Mouse (Mus musculus) limb, embryonic 11.5 days (tissue): ENCODE data around the gene Mfsd12. TPM values are rescaled to one million over a fixed set of nuclear protein-coding genes. Genes with fewer than 3 reads are reported as not detected.

Experiments used
- ATAC-seq: fragments of 200-750 bp; cut with Nextera tagmentation; 2 replicates; pipeline ENCODE4 v1.8.0; 2017; ENCODE audit warnings: low read depth; ENCODE audit not compliant: insufficient number of reproducible peaks, low FRiP score, low TSS enrichment
- DNase-seq: peaks from one replicate; pipeline ENCODE4 v3.0.0-alpha.2; 2015; ENCODE audit warnings: low spot score
- H3K27ac ChIP-seq: fragments of 300-500 bp; sonication (generic); replicated peaks from 2 replicates; pipeline ENCODE4 v1.5.1; 2014; ENCODE audit warnings: low read depth, mild to moderate bottlenecking, low read length
- H3K27me3 ChIP-seq: fragments of 300-500 bp; sonication (generic); 2 replicates; pipeline ENCODE4 v1.6.1; 2014; ENCODE audit warnings: mild to moderate bottlenecking, low read length, mixed read lengths; ENCODE audit not compliant: control insufficient read depth, insufficient read depth
- H3K36me3 ChIP-seq: fragments of 300-500 bp; sonication (generic); 2 replicates; pipeline ENCODE4 v1.6.1; 2014; ENCODE audit warnings: mild to moderate bottlenecking, low read length, moderate library complexity, mixed read lengths; ENCODE audit not compliant: control insufficient read depth, insufficient read depth
- H3K4me1 ChIP-seq: fragments of 300-500 bp; sonication (generic); 2 replicates; pipeline ENCODE4 v1.6.1; 2014; ENCODE audit warnings: low read length, mixed read lengths; ENCODE audit not compliant: control insufficient read depth, insufficient read depth
- H3K4me2 ChIP-seq: fragments of 300-500 bp; sonication (generic); 2 replicates; pipeline ENCODE4 v1.6.1; 2014; ENCODE audit warnings: low read depth, mild to moderate bottlenecking, moderate library complexity; ENCODE audit not compliant: severe bottlenecking
- H3K4me3 ChIP-seq: fragments of 300-500 bp; sonication (generic); 2 replicates; pipeline ENCODE4 v1.5.1; 2014; ENCODE audit warnings: low read depth, low read length
- H3K9ac ChIP-seq: fragments of 300-500 bp; sonication (generic); 2 replicates; pipeline ENCODE4 v1.6.1; 2014; ENCODE audit warnings: mild to moderate bottlenecking, low read length
- H3K9me3 ChIP-seq: fragments of 300-500 bp; sonication (generic); 2 replicates; pipeline ENCODE4 v1.6.1; 2016; ENCODE audit warnings: low read length; ENCODE audit not compliant: control insufficient read depth
- WGBS: fragments of 180-500 bp; shearing (Covaris S2); extraction: QIAGEN DNeasy Blood & Tissue Kit; methylation state at CpG from one replicate; pipeline ENCODE4 v1.1.7; 2014; 5-methylcytosine and 5-hydroxymethylcytosine counted together
- polyA plus RNA-seq: library from polyadenylated mRNA; unstranded; fragments of >200 nt; fragmentation: Nextera tagmentation; extraction: Ambion mirVana; gene quantifications from 2 replicates; pipeline ENCODE4 v1.2.1, GENCODE M21; 2014

Mfsd12 gene
- polyA plus RNA-seq, 1 experiment from 2014 or later: 4.7 TPM

DNA sequence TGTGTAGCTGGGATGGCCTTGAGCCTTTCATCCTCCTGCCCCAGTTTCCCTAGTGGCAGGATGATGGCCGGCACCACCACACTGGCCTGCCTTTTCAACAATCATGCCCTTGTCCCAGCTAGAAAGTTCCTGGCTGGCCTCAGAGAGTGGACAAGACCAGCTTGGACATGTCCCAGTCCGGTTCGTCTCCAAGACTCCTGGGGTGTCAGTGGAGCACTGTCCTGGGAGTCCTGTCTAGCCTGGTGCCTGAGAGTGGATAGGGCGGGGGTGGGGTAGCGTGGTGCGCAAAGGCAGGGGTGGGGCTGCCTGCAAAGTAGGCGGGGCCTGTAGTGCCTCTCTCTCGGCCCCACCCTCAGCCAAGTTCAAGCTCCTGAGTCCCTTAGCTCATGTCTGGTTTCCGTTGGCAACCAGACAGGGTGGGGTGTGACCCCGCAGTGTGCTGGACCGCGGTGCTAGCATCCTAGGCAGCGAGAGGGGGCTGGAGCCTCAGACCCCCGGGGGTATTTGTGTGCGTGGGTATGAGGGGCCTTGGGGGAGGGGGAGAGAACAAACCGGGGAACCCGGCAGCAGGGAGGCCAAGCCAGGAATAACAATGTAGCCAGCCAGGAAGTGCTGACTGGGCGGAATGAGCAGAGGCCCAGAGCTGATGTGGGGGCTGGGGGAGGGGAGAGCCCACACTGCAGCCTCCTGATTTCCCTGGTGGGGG, 44.4 kb downstream of the Mfsd12 start:
- H3K4me2 ChIP-seq: peak overlapping the region; percentile 32; the same call in 1 of the 2 replicates
- H3K9ac ChIP-seq: peak overlapping the region; percentile 47
- peak overlapping the region; percentile 90 for H3K27ac ChIP-seq
- ATAC-seq (peak; percentile 82), DNase-seq (peak; percentile 84)
- H3K36me3 ChIP-seq: peaks cover 13% of the 10 kb centered on the region; the same call in 1 of the 2 replicates
- H3K9me3 ChIP-seq: no peaks in the 10 kb centered on the region
- H3K4me1 ChIP-seq: peaks cover 39% of the 10 kb centered on the region
- 7% methylated on average over 17 of the region's 18 CpGs for WGBS
- peaks cover 9% of the 10 kb centered on the region; the same call in 1 of the 2 replicates for H3K27me3 ChIP-seq
- H3K4me3 ChIP-seq: 0 out of 2 replicates have a peak overlapping the region, but pooled peaks have one; percentile 5

DNA sequence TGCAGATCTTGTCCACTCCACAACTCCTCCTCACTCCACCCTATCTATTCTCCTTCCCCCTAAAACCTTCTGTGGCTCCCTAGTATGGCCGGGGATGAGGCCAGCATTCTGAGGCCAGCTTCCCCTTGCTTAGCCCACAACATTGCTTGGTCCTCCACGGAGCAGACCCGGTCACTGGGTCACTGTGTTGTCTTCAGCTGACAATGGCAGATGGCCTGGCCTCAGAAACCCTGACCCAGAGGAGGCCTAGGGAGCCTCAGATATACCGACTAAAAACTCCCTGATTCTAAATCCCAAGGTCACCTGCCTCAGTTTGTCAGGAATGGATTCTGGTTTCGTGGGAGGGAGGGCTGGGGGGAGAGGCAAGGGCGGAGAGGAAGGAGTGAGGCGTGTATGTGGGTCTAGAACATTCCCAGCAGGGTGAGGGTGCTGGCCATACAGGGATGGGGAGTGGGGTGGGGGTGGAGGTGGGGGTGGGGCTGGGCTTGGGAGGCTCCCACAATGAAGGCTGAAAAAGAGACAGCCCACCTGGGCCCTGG, 45.0 kb downstream of the Mfsd12 start:
- ATAC-seq (peak; percentile 7; the same call in 1 of the 2 replicates), DNase-seq (no peak)
- H3K9ac ChIP-seq: peak overlapping the region; percentile 47
- H3K36me3 ChIP-seq: peaks cover 13% of the 10 kb centered on the region; the same call in 1 of the 2 replicates
- 24% methylated on average over 7 of the region's 7 CpGs for WGBS
- peak overlapping the region; percentile 32; the same call in 1 of the 2 replicates for H3K4me2 ChIP-seq
- no peaks in the 10 kb centered on the region for H3K9me3 ChIP-seq
- H3K4me1 ChIP-seq: peaks cover 45% of the 10 kb centered on the region
- H3K4me3 ChIP-seq: 0 out of 2 replicates have a peak overlapping the region, but pooled peaks have one; percentile 5
- H3K27ac ChIP-seq: peak overlapping the region; percentile 90
- peaks cover 9% of the 10 kb centered on the region; the same call in 1 of the 2 replicates for H3K27me3 ChIP-seq

DNA sequence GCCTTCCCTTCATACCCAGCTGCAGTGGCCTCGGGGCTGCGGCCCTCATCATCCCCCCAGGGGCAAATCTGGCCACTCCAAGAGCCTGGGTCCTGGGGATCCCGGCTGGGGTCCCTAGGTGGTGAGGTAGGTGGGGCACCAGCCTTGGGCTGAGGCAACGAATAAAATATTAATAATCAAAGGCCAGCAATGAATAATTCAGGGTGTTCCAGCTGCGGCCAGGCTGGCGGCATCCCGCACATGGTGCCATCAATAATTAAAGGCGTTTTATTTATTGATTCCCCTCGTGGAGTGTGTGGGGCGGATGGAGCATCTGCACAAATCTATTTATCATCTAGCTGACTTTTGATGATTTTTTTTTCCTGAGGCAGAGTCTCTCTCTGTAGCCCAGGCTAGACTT, 46.2 kb downstream of the Mfsd12 start:
- Histone ChIP-seq H3K9me3 (no peaks in the 10 kb centered on the region), H3K27me3 (peaks cover 15% of the 10 kb centered on the region; the same call in 1 of the 2 replicates), H3K4me2 (no peak overlapping the region), H3K4me3 (no peak overlapping the region), H3K27ac (no peak overlapping the region; the same call in 1 of the 2 replicates), H3K9ac (peak overlapping the region; percentile 17), H3K4me1 (peaks cover 56% of the 10 kb centered on the region), H3K36me3 (peaks cover 11% of the 10 kb centered on the region; the same call in 1 of the 2 replicates)
- no peak for ATAC-seq
- WGBS: 55% methylated on average over 10 of the region's 10 CpGs
- DNase-seq: no peak

DNA sequence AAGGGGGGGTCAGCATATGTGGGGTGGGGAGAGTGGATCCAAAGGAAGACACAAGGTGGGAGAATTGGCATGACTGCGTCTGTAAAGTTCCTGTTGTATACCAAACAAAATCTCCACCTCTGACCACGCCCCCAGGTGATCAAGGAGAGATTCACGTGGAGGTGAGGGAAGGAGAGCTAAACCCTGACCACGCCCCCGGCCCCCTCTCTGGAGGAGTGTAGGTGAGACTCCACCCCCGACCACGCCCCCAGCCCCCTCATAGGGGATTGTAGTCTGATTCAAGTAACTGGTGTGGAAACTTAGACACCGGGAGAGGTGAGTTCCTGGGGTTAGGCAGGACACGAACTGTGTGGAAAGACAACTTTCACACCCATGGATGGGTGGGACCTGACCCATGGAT, 46.8 kb downstream of the Mfsd12 start:
- Histone ChIP-seq H3K27ac (no peak overlapping the region; the same call in 1 of the 2 replicates), H3K4me1 (peaks cover 61% of the 10 kb centered on the region), H3K9me3 (no peaks in the 10 kb centered on the region), H3K36me3 (peaks cover 11% of the 10 kb centered on the region; the same call in 1 of the 2 replicates), H3K27me3 (peaks cover 15% of the 10 kb centered on the region; the same call in 1 of the 2 replicates), H3K4me3 (no peak overlapping the region), H3K4me2 (no peak overlapping the region), H3K9ac (no peak overlapping the region)
- DNase-seq (no peak), ATAC-seq (no peak)
- WGBS: 11% methylated on average over 9 of the region's 9 CpGs

DNA sequence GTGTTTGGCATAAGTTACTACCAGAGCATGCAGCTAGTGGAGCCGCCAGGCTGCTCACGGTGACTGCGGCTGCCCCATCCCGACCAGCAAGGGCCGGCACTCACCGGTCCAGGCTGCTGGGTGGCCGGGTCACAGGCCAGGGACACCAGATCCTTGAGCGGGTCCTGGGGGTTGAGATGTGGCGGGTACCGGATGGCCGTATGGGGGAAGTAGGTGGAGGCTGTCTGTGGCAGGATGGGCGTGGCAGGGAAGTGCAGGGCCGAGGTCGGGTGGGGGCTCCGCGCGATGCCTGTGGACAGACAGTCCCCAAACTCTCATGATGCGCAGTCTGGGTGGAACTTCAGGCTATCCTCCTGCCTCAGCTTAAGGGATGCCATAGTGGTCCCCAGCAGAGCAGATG, 47.4 kb downstream of the Mfsd12 start:
- Histone ChIP-seq H3K4me3 (no peak overlapping the region), H3K4me2 (no peak overlapping the region), H3K36me3 (0 out of 2 replicates have a peak, but pooled peaks cover 7% of the 10 kb centered on the region), H3K4me1 (peaks cover 68% of the 10 kb centered on the region), H3K27ac (no peak overlapping the region), H3K9me3 (no peaks in the 10 kb centered on the region), H3K27me3 (peaks cover 15% of the 10 kb centered on the region; the same call in 1 of the 2 replicates), H3K9ac (no peak overlapping the region)
- 51% methylated on average over 18 of the region's 18 CpGs for WGBS
- DNase-seq (no peak), ATAC-seq (no peak)

DNA sequence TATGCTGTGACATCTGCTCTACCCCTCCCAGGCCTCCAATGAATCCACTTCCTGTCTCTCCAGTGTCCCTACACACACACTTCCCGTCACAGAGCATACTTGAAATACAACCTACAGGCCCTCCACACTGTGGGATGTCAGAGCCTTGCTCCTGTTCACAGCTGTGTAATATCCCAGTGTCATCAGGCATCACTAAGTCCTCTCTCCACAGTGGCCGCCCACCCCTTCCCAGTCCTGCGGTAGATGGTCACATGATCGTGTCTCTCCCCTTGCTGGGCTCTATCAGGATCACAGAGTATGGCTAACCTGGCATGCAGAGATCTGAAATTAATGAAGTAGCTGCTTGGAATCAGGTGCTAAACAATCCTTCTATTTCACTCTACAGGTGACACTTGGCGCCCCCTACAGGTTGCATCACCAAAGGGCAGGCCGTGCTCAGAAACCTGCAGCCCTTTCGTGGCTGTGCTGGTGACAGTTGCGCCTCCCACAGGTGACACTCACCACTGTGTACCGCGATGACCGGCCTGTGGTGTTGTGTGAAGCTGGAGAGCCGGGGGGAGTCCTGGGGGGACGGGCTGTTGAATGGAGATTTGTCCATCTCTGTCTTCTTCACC, 48.4 kb downstream of the Mfsd12 start:
- 0 out of 2 replicates have a peak, but pooled peaks cover 4% of the 10 kb centered on the region for H3K36me3 ChIP-seq
- no peaks in the 10 kb centered on the region for H3K9me3 ChIP-seq
- no peak overlapping the region for H3K27ac ChIP-seq
- WGBS: 33% methylated on average over 13 of the region's 13 CpGs
- H3K4me3 ChIP-seq: peak overlapping the region; percentile 5; the same call in 1 of the 2 replicates
- ATAC-seq: no peak
- H3K4me2 ChIP-seq: no peak overlapping the region
- H3K9ac ChIP-seq: no peak overlapping the region
- peaks cover 68% of the 10 kb centered on the region for H3K4me1 ChIP-seq
- peaks cover 11% of the 10 kb centered on the region; the same call in 1 of the 2 replicates for H3K27me3 ChIP-seq
- DNase-seq: peak; percentile 74

DNA sequence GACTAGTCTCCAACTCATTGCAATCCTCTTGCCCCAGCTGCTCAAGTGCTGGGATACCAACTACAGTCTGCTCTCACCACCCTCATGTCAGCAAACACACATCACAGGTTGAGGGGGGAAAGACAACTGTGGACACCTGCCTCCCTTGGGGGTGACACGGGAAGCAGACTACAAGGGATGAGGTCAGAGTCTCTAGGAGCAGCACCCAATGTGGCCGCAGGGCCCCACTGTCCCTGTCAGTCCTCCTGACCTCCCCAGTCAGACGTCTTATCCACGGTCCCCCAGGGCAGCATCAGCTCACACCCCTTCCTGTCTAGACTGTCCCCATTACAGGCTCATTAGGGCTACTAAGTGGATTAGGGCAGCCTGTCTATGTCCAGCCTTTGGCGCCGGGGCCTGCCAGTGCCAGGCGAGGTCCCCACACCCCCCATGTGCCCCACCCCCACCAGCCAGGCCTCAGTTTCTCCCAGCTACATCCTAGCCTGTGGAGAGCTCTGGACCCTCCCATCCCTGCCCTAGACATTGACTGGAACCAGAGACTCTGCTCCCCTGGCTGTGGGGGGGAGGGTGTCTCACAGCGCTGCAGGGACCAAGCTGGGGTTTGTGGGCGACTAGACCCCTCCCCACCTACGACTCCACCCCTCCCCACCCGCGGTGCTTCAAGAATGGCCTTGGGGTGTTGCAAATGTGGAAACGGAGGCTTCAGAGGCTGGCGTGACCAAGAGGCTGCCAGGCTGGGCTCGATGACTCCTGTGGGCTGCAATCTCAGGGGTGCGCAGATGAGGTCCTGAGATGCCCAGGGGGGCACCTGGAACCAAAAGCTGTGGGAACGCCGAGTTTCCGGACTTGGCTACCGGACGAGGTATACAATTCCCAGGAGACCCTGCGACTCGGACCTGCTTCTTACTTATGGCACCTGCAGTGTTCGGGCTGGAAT, 49.5 kb downstream of the Mfsd12 start:
- Histone ChIP-seq H3K9me3 (no peaks in the 10 kb centered on the region), H3K27me3 (peaks cover 11% of the 10 kb centered on the region; the same call in 1 of the 2 replicates), H3K9ac (0 out of 2 replicates have a peak overlapping the region, but pooled peaks have one; percentile 30), H3K4me2 (peak overlapping the region; percentile 39), H3K27ac (no peak overlapping the region; the same call in 1 of the 2 replicates), H3K4me1 (peaks cover 62% of the 10 kb centered on the region), H3K4me3 (peak overlapping the region; percentile 1), H3K36me3 (0 out of 2 replicates have a peak, but pooled peaks cover 2% of the 10 kb centered on the region)
- ATAC-seq (no peak), DNase-seq (no peak)
- WGBS: 20% methylated on average over 24 of the region's 24 CpGs
